Mouse (Mus musculus): ENCODE measurements around the gene Hoxb7.

Gene Hoxb7

GRCm38 (mm10) chr11:96324965-96325364 lies 38.5 kb downstream of the Hoxb7 start:
- in situ Hi-C loops (cut with MboI; ENCODE audit: unreplicated experiment in 2 of 2), result no loop called here

GRCm38 (mm10) chr11:96325747-96326212 lies 39.4 kb downstream of the Hoxb7 start:
- in situ Hi-C loops (cut with MboI; ENCODE audit: unreplicated experiment in 2 of 2), result no loop called here

- in situ Hi-C loops (cut with MboI; ENCODE audit: unreplicated experiment in 2 of 2), result no loop called here
Measured at GRCm38 (mm10) chr11:96326705-96327104, 40.3 kb downstream of the Hoxb7 start.

- in situ Hi-C loops (cut with MboI; ENCODE audit: unreplicated experiment in 2 of 2), result no loop called here
Measured at GRCm38 (mm10) chr11:96327122-96327521, 40.7 kb downstream of the Hoxb7 start.

GRCm38 (mm10) chr11:96327750-96328149 lies 41.3 kb downstream of the Hoxb7 start:
- in situ Hi-C loops (cut with MboI; ENCODE audit: unreplicated experiment in 2 of 2), result no loop called here

- in situ Hi-C loops (cut with MboI; ENCODE audit: unreplicated experiment in 2 of 2), result no loop called here
Measured at GRCm38 (mm10) chr11:96328605-96329004, 42.2 kb downstream of the Hoxb7 start.

- in situ Hi-C loops (cut with MboI; ENCODE audit: unreplicated experiment in 2 of 2), result no loop called here
Measured at GRCm38 (mm10) chr11:96332105-96332504, 45.7 kb downstream of the Hoxb7 start.

GRCm38 (mm10) chr11:96332618-96333032 lies 46.2 kb downstream of the Hoxb7 start:
- in situ Hi-C loops (cut with MboI; ENCODE audit: unreplicated experiment in 2 of 2), result no loop called here

GRCm38 (mm10) chr11:96333241-96334001 lies 47.0 kb downstream of the Hoxb7 start:
- in situ Hi-C loops (cut with MboI; ENCODE audit: unreplicated experiment in 2 of 2), result no loop called here

GRCm38 (mm10) chr11:96334002-96334364 lies 47.6 kb downstream of the Hoxb7 start:
- in situ Hi-C loops (cut with MboI; ENCODE audit: unreplicated experiment in 2 of 2), result no loop called here

GRCm38 (mm10) chr11:96334998-96335397 lies 48.6 kb downstream of the Hoxb7 start:
- in situ Hi-C loops (cut with MboI; ENCODE audit: unreplicated experiment in 2 of 2), result no loop called here

- in situ Hi-C loops (cut with MboI; ENCODE audit: unreplicated experiment in 2 of 2), result no loop called here
Measured at GRCm38 (mm10) chr11:96336597-96336996, 50.2 kb downstream of the Hoxb7 start.

- in situ Hi-C loops (cut with MboI; ENCODE audit: unreplicated experiment in 2 of 2), result no loop called here
Measured at GRCm38 (mm10) chr11:96337026-96337425, 50.6 kb downstream of the Hoxb7 start.

GRCm38 (mm10) chr11:96338957-96339855 lies 52.8 kb downstream of the Hoxb7 start:
- in situ Hi-C loops (cut with MboI; ENCODE audit: unreplicated experiment in 2 of 2), result no loop called here
